Mouse (Mus musculus): Measurements from ENCODE around the gene Mycl.
"Not testable (repeated sequence)": the region's sequence is repeated elsewhere in the genome, so short reads cannot be mapped to it uniquely, and the experiment has no call there.

The Mycl gene

GRCm38 (mm10) chr4:122981238-122981637 lies 14.2 kb upstream of the Mycl start:
- no peak for DNase-seq (ENCODE audit: low read depth)

GRCm38 (mm10) chr4:122981930-122982329 lies 13.5 kb upstream of the Mycl start:
- no peak for DNase-seq (ENCODE audit: low read depth)

GRCm38 (mm10) chr4:122982537-122982936 lies 12.9 kb upstream of the Mycl start:
- no peak for DNase-seq (ENCODE audit: low read depth)

- DNase-seq (ENCODE audit: low read depth): no peak
These were observed 11.8 kb upstream of the Mycl start for GRCm38 (mm10) chr4:122983486-122984261.

- DNase-seq (ENCODE audit: low read depth): no peak
These were observed 10.3 kb upstream of the Mycl start for GRCm38 (mm10) chr4:122985110-122985509.

- no peak for DNase-seq (ENCODE audit: low read depth)
These were observed 8.0 kb upstream of the Mycl start for GRCm38 (mm10) chr4:122987421-122987820.

GRCm38 (mm10) chr4:122988004-122988403 lies 7.4 kb upstream of the Mycl start:
- DNase-seq (ENCODE audit: low read depth): not testable (repeated sequence)

- no peak for DNase-seq (ENCODE audit: low read depth)
These were observed 4.3 kb upstream of the Mycl start for GRCm38 (mm10) chr4:122991177-122991576.

- DNase-seq (ENCODE audit: low read depth): no peak
These were observed 3.2 kb upstream of the Mycl start for GRCm38 (mm10) chr4:122992276-122992675.

- no peak for DNase-seq (ENCODE audit: low read depth)
These were observed 767 bp downstream of the Mycl start for GRCm38 (mm10) chr4:122996221-122996617.

GRCm38 (mm10) chr4:122996618-122997381 lies 1.3 kb downstream of the Mycl start:
- no peak for DNase-seq (ENCODE audit: low read depth)

GRCm38 (mm10) chr4:122998537-122999262 lies 3.2 kb downstream of the Mycl start:
- DNase-seq (ENCODE audit: low read depth): no peak

- DNase-seq (ENCODE audit: low read depth): no peak
These were observed 3.8 kb downstream of the Mycl start for GRCm38 (mm10) chr4:122999263-122999691.

- DNase-seq (ENCODE audit: low read depth): no peak
These were observed 4.7 kb downstream of the Mycl start for GRCm38 (mm10) chr4:123000130-123000529.

- no peak for DNase-seq (ENCODE audit: low read depth)
These were observed 5.3 kb downstream of the Mycl start for GRCm38 (mm10) chr4:123000617-123001342.

GRCm38 (mm10) chr4:123005054-123005966 lies 9.9 kb downstream of the Mycl start:
- DNase-seq (ENCODE audit: low read depth): no peak

GRCm38 (mm10) chr4:123012501-123012900 lies 17.0 kb downstream of the Mycl start:
- DNase-seq (ENCODE audit: low read depth): not testable (repeated sequence)

GRCm38 (mm10) chr4:123013346-123013945 lies 18.0 kb downstream of the Mycl start:
- DNase-seq (ENCODE audit: low read depth): no peak

- no peak for DNase-seq (ENCODE audit: low read depth)
These were observed 18.5 kb downstream of the Mycl start for GRCm38 (mm10) chr4:123013949-123014406.
